Mouse (Mus musculus) urinary bladder, postnatal 25 days (tissue): Measurements from ENCODE around the gene Tagap.
A peak's percentile ranks its signal among the peaks of the same experiment; 100 is the strongest.

ENCODE experiments used
- DNase-seq: peaks from one replicate; pipeline ENCODE4 v3.0.0; 2022; ENCODE audit warnings: low spot score

The Tagap gene

GRCm38 (mm10) chr17:7925413-7926160, at the start of gene Tagap:
Gene Tagap, plus strand, starts transcription at chr17:7926000.
- DNase-seq: no peak

GRCm38 (mm10) chr17:7876541-7876940, 49.3 kb upstream of the Tagap start:
- DNase-seq: no peak

- DNase-seq: no peak
Observed at GRCm38 (mm10) chr17:7877191-7877764, 48.5 kb upstream of the Tagap start.

- DNase-seq: no peak
Observed at GRCm38 (mm10) chr17:7877878-7878277, 47.9 kb upstream of the Tagap start.

GRCm38 (mm10) chr17:7879529-7879928, 46.3 kb upstream of the Tagap start:
- DNase-seq: no peak

GRCm38 (mm10) chr17:7883126-7883525, 42.7 kb upstream of the Tagap start:
- DNase-seq: no peak

GRCm38 (mm10) chr17:7884606-7885005, 41.2 kb upstream of the Tagap start:
- DNase-seq: no peak

GRCm38 (mm10) chr17:7887071-7887815, 38.6 kb upstream of the Tagap start:
- no peak for DNase-seq

GRCm38 (mm10) chr17:7888291-7888690, 37.5 kb upstream of the Tagap start:
- DNase-seq: no peak

GRCm38 (mm10) chr17:7889026-7889425, 36.8 kb upstream of the Tagap start:
- DNase-seq: no peak

GRCm38 (mm10) chr17:7892676-7893075, 33.1 kb upstream of the Tagap start:
- no peak for DNase-seq

GRCm38 (mm10) chr17:7894094-7894493, 31.7 kb upstream of the Tagap start:
- no peak for DNase-seq

- DNase-seq: no peak
Observed at GRCm38 (mm10) chr17:7896047-7896635, 29.7 kb upstream of the Tagap start.

- no peak for DNase-seq
Observed at GRCm38 (mm10) chr17:7897120-7897519, 28.7 kb upstream of the Tagap start.

- DNase-seq: no peak
Observed at GRCm38 (mm10) chr17:7897756-7898155, 28.0 kb upstream of the Tagap start.

GRCm38 (mm10) chr17:7899233-7899632, 26.6 kb upstream of the Tagap start:
- DNase-seq: peak; percentile 22

- DNase-seq: no peak
Observed at GRCm38 (mm10) chr17:7899961-7900360, 25.8 kb upstream of the Tagap start.

- no peak for DNase-seq
Observed at GRCm38 (mm10) chr17:7901536-7901935, 24.3 kb upstream of the Tagap start.

- no peak for DNase-seq
Observed at GRCm38 (mm10) chr17:7902362-7902761, 23.4 kb upstream of the Tagap start.

GRCm38 (mm10) chr17:7904992-7905391, 20.8 kb upstream of the Tagap start:
- DNase-seq: no peak

- DNase-seq: no peak
Observed at GRCm38 (mm10) chr17:7905936-7906685, 19.7 kb upstream of the Tagap start.
